Mouse (Mus musculus): ENCODE measurements around the gene Ppargc1a.

Ppargc1a gene

DNA sequence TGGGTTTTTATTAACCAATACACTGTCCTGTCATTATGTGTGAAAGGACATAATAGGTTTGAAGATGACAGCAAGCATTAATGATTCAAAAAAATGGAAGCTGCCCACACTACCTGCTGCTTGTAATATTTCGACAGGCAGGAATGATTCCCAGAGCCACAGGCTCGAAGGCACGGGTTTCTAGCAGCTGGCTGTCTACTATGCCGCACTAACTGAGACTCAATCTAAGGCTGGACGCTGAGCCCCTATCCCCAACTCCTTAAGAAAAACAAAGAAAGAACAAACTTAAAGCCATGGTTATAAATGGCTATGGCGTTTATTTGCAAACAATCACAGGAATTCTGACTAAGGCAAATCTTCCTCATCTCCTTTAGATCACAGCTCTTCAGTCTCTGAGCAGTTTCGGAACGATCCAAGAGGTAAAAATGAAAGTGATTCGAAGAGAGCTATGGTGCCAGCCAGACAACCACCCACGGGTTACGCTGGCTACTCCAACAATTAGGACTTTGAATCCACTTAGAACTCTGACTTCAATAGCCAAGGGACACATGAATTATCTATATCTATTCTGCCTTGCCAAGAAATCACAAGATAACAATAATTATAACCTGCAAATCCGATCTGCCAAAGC, 15.6 kb downstream of the Ppargc1a start:
- DNase-seq, result no peak

DNA sequence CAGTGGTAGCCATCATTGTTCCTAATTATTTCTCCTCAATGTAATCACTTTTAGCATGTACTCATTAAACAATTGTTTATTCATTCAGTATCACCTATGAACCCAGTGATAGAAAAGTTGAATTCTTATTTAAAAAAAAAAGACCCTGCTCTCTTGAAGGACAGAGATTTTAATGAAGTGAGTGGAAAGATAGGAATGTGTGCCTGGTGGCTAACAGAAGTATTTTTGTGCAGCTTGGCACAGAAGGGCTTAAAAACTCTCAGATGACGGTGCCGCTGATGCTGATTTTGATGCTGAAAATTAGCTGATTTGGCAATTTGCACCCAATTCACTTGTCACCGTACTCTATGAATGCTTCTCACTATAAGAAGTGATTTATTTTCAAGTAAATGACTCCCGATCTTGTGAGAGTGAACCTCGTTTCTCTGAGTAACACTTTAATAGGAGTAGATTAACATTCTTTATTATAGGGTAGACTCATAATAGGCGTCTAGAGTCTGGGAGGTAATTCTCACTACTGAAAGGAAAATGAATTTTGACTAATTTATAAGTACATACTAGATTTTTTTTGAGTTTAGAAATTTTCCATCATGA, 20.0 kb downstream of the Ppargc1a start:
- DNase-seq, result no peak

DNA sequence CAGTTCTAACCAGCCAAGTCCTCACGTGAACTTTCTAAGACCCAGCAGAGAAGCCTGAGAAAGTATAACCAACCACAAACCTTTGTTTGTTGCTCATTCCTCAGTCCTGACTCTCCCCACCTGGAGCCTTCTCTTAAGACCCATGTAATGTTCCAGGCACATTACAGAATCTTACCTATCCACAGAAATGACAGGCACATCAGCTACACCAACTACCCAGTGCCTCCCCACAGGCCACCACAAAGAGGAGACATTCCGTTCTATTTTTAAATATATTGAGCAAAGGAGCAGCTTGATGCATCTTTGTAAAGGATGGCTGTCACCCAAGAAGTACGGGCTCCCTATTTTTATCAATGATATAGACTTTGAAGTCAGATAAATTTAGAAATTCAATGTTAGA, 20.7 kb downstream of the Ppargc1a start:
- DNase-seq, result no peak

DNA sequence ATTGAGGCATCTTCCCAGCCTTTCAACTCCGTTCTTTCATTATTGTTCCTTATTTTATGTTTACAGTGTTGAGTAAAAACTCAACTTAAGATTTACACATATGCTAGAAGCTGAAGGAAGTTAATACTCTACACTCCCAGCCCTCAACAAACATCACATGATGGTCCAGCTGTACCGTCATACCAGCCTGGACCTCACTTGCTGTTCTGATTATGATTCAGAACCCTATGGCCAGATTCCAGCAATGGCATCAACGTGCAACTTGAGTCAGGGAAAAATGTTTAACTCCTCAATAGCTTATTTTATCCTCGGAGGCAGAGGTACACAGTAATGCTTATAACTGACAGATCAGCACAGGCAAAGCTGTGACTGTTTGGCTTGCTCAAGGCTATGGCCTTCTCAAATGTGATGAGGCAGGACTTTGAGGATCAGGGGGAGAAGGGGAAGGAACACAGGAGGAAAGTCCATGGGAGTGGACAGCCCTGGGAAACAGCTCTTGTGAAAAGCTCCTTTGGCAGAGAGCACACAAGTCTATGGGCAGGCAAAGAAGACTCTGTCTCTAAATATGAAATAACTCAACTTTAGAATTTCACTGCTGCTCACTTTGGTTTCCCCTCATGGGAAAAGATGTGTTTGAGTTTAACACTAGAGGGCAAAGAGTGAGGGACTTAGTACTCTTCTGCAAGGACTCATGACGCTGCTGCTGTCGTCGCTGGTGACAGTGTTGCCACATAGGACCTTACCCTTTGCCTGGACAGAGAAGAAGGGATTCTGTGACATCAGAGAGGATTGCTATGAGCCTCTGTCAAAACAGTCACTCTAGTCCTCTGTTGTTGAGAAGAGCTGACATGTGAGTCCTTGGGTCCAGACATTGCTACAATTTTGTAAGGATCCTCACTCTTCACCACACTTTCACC, 22.1 kb downstream of the Ppargc1a start:
- DNase-seq, result no peak

DNA sequence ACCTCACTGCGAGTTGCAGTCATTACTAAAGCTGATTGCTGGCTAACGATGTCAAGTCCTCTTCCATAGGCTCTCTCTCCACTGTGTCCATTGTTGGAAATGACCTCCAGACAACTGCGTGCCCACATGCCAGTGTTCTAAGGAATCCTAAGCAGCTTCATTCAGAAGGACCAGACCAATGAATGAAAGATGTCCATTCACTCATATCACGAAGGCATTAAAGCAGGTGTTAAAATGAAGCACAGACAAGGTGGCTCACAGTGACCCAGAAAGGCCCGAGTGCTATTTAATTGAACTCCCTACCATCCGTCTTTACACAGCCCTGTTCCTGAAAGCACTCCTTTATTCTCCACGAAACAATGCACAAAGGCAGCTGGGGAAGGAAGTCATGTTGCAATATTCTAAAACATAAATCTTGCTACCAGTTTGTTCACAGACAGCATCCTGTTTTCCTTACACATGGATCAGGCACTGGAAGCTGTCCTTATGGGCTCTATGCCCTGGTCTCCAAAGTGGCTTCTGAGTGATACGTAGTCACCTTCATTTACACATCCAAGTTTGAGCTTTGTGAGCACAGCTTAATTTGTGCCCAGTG, 23.3 kb downstream of the Ppargc1a start:
- no peak for DNase-seq

DNA sequence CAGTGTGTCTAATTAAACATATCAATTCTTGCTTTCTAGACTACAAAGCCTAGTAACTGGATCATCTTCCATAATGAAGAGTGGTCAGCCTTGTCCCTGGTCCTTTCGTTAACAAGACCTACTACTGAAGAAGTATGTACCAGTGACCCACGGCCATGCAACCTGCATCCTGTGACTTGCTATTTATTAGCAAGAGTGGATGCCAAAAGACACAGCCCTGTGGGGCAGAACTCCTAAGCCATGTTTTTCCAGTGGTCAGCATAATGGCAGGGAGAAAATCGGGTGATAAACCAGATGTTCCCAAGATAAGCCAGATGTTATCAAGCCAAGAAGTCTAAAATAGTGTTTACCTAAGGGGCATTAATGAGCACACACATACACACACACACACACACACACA, 26.0 kb downstream of the Ppargc1a start:
- no peak for DNase-seq

DNA sequence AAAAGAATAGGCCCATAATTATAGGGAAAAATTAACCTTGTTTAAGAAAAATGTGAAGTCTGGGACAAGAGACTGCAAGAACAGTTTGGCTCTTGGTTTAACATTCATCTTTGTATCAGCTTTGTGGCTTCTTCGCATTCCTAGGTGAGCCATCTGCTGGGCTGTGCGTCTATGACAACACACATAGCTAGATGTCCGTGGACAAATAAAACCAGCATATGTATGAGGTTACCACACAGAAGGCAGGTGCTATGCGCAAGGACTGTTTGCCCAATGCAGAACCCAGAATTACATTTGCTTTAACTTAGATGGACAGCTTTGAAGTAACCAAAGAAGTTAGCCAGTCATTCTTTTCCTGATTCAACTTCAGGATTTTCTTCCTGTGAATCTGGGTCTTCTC, 26.7 kb downstream of the Ppargc1a start:
- no peak for DNase-seq

DNA sequence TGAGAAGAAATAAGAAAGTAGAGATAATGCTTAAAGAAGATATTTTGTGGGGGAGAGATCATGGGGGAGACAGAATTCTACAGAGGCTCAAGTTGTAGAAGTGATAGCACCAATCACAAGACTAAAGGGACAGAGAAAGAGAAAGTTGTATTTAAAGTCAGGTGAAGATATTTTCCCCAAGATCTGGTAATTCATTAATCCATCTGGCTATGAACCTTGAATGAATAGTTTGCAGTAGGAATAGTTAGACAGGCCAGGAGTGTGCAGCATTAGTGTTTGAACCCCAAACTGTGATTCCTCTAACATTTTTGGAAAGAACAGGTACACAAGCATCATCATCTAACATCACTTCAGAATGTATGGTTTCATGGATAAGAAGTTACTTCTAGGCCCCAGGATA, 28.0 kb downstream of the Ppargc1a start:
- DNase-seq, result no peak

DNA sequence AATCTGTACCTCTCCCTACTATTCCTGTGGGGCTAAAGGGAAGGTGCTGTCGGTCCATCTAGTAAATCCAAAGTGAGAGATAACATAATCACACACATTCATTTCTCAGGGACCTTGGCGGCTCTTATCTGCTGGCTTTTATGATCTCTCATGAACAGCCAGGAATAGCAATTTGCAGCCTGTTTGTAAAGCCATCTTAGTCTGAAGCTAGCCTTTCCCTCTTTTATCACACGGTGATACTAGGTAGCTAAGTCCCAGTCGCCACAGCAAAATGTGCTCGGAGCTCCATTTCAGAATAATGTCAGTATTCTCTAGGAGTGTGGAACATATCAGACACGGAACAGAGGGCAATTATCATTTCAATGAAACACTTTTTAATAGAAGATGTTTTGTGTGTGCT, 29.2 kb downstream of the Ppargc1a start:
- DNase-seq, result no peak

DNA sequence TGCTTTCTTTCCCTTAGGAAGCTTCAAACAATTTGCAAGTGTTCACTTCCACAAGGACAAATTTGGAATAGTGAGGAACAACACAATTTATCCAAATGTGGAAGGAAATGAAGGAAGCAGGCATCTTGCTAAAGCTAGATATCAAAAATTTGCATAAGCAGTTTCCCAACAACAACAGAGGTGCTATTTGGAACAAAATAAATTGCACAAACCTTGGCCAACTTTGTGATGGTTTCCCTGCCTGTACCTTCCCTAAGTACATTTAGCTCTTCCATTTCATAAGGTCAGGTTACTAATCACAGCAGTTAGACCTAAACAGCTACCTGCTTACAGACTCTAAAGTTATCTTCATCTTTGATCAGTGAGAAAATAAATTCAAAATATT, 29.9 kb downstream of the Ppargc1a start:
- no peak for DNase-seq

DNA sequence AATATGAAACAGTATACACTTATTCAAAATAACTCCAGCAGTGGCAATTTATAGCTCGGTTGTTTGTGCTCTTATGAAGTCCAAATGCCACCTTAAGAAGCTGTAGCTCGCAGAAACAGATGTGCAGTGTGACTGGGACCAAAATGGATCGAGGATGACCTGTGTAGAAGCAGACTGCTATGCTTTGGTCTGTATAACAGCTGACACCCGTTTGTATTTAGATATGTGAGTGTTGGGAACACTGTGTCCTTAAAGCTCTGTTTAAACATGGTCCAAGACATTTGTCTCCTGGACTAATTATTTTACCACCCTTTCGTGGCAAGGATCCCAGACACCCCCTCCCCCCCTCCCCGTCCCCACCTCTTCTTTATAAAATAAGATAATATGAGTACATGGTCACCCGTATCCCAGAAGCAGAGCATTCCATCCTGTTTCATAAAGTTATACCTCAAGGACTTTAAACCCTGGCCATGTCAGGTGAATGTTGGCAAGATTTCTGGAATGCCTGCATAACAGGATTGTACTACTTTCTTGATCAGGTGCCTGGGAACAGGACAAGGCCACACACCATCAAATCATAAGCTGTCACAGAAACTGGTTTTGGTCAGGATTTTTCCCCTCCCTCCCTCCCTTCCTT, 30.4 kb downstream of the Ppargc1a start:
- DNase-seq, result no peak

DNA sequence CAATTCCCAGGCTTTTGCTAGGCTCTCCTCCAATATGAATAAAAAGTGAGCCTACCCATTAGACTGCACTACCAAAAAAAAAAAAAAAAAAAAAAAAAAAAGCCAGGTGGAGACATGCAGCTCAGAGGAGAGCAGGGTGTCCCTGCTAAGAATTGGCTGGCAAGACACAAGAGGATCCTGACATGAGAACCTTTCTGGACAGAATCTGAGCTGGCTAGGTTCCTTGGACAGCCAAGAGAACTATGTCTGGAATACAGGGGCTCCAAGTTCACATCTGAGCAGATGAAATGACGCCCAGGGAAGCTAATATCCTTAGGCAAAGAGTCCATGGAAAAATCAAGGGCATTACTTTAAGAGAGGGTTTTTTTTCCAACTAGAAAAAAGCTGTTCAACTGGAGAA, 33.1 kb downstream of the Ppargc1a start:
- DNase-seq, result no peak

DNA sequence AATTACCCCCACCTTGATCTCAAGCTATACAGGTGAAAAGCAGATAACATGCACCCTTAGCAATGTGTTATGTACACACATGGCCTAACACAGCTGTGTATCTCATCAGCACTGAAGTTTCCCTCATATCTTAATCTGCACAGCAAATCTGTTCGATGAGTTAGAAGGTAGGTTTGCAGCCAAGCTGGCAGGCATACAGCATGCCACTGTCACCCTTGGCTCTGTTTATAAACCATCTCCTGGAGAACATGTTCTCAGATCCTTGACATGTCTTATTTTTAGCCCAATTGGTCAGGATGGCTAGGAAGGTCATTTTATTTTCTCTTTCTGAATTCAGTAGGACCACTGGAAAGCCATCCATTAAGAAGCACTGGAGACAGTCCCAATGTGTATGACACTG, 36.2 kb downstream of the Ppargc1a start:
- DNase-seq, result no peak

DNA sequence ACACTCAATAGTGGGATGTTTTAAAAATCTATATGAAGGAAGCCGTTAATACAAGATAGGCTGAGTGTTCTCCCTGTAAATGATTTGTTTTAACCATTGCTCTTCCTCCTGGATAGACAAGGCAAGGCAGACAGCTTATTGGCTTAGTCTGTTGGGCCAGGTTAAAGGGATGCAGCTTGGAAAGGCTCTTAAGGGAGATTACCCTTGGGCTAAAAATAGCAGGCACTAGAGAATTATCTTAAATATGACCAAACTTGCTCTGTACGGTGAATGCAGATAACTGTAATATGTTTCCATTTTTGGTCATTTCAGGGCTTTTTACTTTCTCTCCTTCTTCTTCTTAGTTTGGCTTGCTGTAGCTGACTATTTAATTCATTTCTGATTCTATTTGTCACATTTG, 38.1 kb downstream of the Ppargc1a start:
- no peak for DNase-seq

DNA sequence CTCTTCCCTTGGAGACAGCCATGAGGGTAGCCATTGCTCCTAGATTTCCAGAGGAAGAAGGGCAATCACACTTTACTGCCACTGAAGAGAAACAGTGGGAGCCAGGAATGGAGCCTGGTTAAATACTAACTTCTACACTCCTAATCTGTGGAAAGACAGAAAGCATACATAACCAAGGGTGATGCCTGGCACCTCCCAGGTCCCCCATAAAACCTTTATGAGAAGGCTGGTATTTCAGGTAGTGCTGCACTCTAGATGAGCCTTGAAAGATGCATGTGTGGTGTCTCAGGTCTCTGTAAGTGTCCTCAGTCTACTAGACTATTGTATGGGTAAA, 39.4 kb downstream of the Ppargc1a start:
- no peak for DNase-seq

DNA sequence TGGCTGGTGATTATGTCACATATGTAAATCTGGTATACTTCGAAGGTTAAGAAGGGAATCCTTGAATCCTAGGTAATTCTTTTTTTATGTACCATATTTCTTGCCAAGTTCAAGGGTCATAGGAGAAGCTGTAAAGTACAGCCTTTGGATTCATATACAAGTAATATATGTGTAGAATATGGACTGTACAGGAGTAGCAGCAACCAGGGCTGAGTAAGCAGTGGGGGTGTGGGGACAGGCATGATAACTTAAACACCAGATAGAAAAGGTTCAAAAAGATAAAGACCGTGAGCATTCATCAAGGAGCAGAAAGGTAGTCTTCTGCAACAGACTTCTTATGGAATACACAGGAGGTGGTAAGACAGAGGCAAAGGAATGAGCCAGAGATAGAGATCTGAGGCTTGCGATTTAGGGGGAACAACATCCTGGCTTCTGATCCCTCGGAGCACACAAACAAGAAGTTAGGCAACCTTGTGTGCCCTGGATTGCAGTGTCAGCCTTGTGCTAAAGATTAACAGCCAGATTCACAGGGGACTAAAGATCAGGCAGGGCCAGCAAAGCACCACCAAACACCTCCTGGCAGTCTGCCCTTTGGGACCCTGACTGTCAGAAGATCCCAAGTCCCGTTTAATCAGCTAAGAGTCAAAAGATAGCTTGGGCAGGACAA, 39.9 kb downstream of the Ppargc1a start:
- DNase-seq, result no peak

DNA sequence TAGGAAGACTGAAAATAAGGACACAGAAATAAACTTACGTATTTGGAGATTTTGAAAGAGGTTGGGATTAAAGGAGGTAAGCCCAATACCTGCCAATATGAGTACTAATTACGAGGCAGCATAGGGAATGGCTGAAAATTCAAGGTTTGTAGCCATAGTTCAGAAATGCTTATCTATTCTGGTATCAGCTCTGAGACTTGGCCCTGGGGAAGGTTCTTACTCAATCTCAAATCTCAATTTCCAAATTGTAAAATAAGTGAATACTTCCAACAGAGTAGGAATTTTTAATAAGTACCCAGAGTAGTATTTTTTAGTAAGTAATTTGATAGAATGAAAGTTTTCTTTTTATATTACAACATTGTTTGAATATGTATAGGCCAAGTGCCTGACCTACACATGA, 41.7 kb downstream of the Ppargc1a start:
- no peak for DNase-seq

DNA sequence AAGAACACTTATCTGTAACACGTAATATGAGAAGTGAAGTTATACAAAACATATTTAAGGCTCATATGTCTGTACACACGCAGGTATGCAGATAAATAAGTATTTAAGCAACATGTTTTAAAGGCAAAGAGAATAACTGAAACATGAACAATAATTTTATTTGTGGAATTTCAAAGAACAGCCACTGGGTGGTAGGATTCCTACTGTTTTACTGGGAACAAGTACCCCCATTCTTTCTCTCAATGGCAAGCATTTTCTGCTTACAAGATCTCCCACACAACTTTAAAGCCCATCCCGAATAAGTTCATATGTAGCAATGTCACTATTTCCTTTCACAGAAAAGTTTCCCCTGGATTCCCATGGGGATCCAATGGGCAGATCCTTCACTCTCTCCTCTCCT, 46.7 kb downstream of the Ppargc1a start:
- DNase-seq, result no peak

DNA sequence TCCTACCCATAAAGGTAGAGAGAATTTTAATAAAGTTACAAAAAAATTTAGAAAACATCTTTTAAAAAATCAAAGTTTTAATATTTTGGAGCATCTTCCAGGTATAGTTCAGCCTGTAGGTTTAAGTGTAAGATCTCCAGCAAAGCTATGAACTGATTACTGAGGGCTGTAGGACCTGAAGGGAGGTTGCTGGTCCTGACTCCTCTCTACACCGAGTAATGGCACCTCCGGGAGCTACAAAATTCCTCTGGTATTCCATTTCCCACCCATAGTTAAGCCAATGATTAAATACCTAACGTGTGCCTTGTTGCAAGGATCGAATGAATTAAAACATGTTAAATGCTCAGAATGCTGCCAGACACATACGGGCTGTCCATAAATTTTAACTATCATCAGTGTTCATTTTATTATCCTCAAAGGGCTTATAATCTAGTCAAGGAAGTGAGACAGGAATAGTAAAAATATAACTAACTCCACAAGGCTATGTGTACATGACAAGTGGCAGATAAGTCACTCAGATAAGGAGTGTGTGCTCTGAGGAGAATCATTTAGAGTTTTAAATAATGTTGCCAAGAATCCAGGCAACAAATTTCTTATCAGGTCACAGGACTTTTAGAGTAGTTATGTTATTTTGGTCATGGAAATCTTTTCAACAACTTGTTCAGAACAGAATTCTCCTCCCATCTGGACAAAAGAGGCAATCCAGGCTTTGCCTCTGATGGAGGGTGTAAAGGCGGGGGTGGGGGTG, 49.9 kb downstream of the Ppargc1a start:
- no peak for DNase-seq

DNA sequence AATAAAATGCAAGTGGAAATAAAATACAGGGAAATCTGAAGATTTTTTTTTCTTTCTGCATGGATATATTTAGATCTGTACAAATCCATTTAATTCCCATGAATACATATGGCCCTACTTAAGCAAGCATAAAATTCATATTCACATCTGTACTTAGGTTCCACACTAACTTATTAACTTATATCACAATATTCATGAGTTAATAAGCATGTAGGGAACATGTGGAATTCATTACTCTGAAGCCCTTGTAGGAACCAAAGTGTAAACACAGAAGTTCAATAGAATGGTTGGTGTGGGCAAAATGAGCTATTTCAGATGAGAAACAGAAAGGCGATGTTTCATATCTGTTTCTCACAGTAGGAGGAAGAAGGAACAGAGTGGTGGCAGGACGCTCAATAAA, 62.9 kb downstream of the Ppargc1a start:
- no peak for DNase-seq

DNA sequence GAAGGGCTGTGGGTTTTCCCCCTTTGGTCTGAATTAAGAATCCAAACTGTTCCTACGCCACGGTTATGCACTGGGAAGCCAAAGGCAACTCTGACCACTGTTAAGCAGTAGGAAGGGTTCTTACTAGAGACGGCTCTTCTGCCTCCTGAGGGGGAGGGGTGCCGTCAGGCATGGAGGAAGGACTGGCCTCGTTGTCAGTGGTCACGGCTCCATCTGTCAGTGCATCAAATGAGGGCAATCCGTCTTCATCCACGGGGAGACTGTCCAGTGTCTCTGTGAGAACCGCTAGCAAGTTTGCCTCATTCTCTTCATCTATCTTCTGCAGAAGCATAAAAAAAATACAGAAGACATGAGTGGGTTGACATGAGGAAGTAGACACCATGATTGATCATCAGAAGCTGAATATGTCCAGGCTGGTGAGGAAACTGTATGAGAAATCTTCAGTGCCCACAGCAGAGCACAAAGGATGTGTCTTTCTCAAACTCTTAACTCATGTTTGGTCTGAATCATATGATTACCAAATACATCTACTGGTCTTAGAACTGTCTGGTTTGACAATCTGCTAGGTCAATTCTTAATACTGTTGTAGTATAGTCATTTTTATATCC, 69.5 kb downstream of the Ppargc1a start:
- DNase-seq, result no peak

DNA sequence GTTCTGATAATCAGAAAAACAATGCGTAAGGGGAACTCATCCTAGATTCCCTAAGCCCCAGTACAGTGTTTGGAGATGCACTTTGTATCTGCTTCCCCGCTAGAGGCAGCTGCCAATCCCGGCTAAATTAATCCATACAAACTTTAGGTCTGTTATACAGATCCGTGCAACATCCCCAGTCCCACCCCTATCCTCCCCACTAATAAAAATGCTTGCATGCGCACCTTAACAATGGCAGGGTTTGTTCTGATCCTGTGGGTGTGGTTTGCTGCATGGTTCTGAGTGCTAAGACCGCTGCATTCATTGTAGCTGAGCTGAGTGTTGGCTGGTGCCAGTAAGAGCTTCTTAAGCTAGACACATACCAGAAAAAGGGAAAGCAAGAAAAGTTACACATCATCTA, 72.1 kb downstream of the Ppargc1a start:
- no peak for DNase-seq
